Mouse (Mus musculus) activated CD4-positive, CD25-positive, alpha-beta regulatory T cell, adult 4 months (primary cell): ENCODE measurements around the gene Abcc4. TPM values are rescaled to one million over a fixed set of nuclear protein-coding genes. Genes with fewer than 3 reads are reported as not detected.
"Not testable (repeated sequence)": the region's sequence is repeated elsewhere in the genome, so short reads cannot be mapped to it uniquely, and the experiment has no call there.

Source experiments
- ATAC-seq: one replicate; pipeline ENCODE4 v1.8.0; 2017
- polyA plus RNA-seq, 2 experiments: library from polyadenylated mRNA; unstranded; fragments of 100-300 nt; shearing (Covaris generic); gene quantifications; one replicate each; pipeline ENCODE4 v1.2.1; 2017

Abcc4 gene
- polyA plus RNA-seq, 2 experiments from 2014 or later = 8.8 to 9.8 TPM

GRCm38 (mm10) chr14:118676308-118676994 lies 29.6 kb downstream of the Abcc4 start:
- ATAC-seq = no peak

DNA sequence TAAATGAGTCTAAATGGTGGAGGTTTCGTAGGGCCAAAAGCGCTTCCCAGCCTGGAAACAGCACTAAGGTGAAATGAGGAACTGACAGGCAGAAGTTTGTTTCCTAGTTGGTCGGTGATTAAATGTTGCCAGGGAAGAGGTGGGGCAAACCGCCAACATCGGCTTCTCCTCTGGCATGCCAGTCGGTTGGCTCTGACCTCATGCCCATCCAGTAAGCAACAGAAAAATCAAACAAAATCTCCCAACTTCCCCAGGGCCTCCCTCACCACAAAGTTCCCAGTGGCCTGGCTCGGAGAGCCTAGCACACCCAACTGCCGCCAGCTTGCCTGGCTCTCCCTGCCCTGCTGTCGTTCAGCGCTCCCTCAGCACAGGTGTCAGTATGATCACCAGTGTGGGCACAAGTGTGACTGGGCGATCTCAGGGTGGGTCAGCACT lies 31.3 kb downstream of the Abcc4 start:
- no peak for ATAC-seq

DNA sequence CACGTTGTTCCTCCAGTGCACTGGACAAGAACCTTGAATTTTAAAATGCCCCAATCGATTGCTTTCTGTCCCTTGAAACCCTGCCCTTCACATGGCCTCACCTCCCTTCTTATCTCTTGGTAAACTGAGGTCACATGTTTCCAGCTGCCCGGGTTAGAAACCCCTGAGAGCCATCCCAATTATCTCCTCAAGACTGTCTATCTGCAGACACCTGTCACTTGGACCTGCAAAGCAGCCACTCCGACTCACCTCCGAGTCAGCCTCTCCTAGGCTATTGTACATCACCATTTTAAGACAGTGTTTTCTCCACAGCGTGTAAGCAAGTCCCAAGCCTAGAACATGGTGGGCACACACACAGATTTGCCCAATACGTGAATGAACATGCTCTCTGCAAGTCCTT lies 31.8 kb downstream of the Abcc4 start:
- ATAC-seq = no peak

DNA sequence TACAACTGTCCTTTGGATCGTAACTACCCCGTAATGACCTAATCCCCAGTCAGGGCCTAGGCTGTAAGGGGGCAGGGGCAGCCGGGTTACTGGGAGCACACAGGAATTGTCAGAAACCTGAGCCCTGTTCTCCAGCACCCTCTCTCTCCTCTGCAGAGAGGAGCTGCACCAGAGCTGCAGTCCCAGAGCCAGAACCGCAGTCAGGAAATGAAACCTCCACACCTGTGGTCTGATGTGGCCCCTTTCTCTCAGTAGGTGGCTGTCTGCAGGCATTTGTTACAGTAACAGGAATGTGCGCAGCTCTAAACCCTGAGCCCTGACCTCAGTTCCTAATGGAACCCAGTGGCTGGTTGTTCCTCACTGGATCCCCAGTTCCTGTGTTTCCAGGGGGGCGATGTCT lies 32.5 kb downstream of the Abcc4 start:
- ATAC-seq = peak; percentile 76

DNA sequence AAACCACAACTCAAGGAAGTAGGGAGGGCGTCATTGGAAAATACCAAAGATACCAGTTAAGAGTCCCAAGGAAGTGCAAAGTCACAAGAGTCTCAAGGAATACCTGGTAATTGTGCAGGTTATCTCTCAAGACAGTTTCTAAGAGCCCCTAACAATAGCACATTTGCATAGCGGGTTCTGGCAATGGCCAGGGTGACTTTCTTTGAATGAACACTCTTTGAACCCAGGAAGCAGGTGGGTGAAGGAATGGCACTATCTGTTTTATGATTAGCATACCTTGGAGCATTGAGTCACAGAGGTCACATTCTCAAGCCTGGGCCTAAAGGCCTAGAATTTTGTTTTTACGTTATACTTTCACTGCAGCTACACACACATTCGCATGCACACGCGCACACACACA lies 33.1 kb downstream of the Abcc4 start:
- ATAC-seq = not testable (repeated sequence)

GRCm38 (mm10) chr14:118667499-118667898 lies 38.5 kb downstream of the Abcc4 start:
- no peak for ATAC-seq

- no peak for ATAC-seq
Observed at GRCm38 (mm10) chr14:118664661-118665060, 41.4 kb downstream of the Abcc4 start.

DNA sequence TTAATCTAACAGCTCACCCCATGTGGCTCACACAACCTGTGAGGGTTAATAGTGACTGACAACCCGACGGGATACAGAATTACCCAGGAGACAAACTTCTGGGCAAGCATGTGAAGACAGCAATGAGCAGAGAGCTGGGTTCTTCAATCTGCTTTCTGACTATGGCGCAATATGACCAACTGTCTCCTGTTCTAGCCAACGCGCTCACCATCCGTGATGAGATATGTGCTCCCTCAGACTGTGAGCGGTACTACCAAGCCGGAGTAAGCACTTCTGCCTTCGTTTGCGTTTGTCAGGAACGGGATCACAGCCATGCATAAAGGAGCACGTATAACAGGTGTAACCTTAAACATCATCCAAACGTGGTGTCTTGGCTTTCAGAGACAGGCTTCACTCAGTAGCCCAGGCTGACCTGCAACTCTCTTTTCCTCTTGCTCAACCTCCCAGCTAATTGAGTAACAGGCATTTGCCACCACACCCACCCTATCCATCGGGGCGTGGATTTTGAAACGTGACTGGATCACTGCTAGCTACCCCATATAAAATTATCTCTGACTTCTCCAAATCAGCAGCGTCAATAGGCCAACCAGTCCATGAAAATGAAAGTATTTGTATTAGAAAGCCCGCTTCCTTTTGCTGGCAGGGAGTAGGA lies 43.3 kb downstream of the Abcc4 start:
- no peak for ATAC-seq

- no peak for ATAC-seq
Observed at GRCm38 (mm10) chr14:118662124-118662523, 43.9 kb downstream of the Abcc4 start.

DNA sequence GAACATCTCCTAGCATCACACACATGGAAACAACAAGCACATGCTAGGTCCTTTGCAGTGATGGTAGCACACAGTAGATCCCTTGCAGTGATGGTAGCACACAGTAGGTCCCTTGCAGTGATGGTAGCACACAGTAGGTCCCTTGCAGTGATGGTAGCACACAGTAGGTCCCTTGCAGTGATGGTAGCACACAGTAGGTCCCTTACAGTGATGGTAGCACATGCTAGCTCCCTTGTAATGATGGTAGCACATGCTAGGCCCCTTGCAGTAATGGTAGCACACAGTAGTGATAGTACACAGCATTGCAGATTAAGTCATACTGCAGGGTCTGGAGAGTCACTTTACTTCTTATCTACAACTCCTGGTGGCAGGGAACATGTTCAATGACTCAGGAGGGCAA lies 46.8 kb downstream of the Abcc4 start:
- ATAC-seq = no peak

DNA sequence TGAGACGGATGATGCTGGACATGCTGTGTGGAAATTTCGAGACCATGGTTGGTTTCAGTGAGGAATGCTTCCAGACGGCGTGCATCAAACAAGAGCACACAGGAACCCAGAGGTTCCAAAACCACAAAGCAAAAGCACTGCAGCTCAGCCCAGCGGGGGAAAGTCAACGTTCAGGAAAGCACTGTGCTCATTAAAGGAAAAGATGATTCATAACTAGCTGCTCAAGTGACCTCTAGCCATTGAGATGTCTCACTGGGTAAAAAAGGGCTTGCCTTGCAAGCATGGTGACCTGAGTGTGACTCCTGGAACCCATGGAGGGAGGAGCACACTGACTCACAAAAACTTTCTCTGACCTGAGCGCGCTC lies 47.7 kb downstream of the Abcc4 start:
- ATAC-seq = peak; percentile 67

GRCm38 (mm10) chr14:118657673-118658327 lies 48.2 kb downstream of the Abcc4 start:
- peak; percentile 51 for ATAC-seq

GRCm38 (mm10) chr14:118657206-118657605 lies 48.8 kb downstream of the Abcc4 start:
- ATAC-seq = no peak

GRCm38 (mm10) chr14:118656036-118656435 lies 50.0 kb downstream of the Abcc4 start:
- ATAC-seq = no peak

- ATAC-seq = no peak
Observed at GRCm38 (mm10) chr14:118654903-118655302, 51.1 kb downstream of the Abcc4 start.

DNA sequence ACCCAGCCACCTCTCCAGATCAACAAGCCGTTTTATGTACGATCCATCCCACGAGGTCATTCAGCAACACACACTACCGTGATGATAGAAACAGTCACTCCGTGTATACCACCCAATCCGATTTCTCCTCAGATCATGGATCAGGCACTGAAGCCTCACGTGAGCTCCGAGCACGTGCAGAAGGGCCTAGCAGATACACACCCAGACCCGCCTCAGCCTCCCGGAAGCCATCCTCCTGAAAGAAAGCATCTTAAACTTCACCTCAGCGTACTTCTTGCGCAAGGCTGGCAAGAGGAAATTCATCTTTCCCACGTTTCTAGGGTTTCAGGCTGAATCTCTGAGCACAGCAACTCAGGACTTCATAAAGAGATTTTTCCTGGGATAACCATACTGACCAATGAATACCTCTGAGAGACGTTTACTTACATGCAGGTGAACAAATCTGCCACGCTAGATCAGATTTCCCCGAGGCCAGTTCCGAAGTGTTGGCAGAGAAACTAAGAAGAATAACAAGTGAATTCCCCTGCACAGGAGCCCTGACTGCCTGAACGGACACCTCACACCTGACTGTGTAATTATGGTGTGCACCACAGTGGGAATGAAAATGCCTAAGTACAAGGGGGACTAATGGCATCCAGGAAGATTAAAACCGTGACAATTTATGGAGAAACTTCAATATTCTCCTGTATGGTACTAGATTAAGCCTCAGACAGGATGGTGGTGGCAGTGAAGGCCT lies 54.1 kb downstream of the Abcc4 start:
- no peak for ATAC-seq

DNA sequence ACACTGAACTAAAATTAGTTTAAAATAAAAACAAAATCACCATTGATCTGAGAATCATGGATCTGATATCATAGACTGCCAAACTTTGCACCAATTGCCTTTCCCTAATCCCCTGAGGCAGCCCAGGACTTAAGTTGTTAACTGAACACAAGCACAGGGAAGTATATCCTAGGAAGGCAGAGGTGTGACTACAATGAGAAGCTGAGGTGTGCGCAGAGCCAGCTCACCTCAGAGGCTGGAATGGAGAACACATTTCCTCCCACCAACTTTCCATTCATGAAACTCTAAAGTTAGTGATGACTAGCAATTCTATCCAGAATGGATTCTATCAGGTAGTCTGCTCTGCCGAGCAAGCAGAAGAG lies 56.1 kb downstream of the Abcc4 start:
- no peak for ATAC-seq

DNA sequence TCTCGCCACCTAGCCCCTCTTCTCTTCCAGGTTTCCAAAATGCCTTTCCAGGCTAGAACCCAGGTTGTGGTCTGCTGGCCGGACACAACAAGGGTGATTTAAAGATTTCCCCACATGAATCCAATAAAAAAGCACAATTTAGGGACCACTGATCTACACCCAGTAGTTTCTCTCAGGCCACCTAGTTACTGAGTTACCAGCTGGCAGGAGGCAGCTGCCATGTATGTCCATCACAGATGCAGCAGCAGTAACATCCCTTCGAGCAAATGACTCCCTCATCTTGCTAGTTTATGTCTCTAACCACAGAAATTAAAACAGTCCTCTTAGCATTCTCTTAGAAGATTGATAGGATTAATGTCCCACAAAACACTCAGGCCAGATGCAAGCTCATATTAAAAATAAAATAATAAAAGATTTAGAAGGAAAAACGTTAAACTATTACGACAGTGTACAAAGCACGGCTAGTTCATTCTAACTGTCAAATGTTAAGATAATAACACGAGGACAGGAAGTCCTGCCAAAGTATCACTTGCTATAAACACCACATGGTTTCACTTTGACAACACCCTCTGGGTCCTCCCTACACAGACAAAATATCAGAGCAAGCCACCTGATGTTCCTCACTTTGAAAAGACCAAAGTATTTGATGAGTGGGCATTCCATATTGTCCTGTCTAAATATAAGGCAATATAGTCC lies 56.7 kb downstream of the Abcc4 start:
- ATAC-seq = peak; percentile 96

DNA sequence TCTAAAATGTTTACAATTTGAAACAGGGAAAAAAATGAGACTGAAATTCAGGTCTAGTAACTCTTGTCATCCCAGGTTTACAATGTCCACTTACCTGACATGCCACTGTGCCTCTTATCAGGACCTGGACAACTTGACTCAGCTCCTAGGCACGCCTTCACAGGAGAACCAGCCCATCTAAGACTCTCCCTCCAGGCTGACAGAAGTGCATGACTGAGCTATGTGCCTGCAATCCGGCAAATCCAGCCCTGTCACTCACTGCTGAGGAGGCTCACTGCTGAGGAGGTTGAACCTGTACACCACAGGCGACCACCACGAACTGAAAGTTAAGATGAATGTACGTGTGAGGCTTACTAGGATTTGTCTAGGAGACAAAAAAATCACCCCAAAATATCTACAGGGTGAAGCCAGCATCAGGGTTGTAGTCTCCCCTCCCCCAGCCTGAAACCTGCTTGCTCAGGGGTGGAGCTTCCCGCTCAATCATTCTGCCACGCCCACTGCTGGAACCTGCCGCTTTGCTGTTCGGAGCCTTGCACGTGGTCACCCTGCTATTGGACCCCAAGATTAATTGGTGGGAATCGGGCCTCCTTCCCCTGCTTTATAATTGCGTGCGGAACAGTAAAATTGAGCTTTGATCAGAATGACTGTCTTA lies 63.0 kb downstream of the Abcc4 start:
- not testable (repeated sequence) for ATAC-seq

GRCm38 (mm10) chr14:118642140-118642539 lies 63.9 kb downstream of the Abcc4 start:
- no peak for ATAC-seq

DNA sequence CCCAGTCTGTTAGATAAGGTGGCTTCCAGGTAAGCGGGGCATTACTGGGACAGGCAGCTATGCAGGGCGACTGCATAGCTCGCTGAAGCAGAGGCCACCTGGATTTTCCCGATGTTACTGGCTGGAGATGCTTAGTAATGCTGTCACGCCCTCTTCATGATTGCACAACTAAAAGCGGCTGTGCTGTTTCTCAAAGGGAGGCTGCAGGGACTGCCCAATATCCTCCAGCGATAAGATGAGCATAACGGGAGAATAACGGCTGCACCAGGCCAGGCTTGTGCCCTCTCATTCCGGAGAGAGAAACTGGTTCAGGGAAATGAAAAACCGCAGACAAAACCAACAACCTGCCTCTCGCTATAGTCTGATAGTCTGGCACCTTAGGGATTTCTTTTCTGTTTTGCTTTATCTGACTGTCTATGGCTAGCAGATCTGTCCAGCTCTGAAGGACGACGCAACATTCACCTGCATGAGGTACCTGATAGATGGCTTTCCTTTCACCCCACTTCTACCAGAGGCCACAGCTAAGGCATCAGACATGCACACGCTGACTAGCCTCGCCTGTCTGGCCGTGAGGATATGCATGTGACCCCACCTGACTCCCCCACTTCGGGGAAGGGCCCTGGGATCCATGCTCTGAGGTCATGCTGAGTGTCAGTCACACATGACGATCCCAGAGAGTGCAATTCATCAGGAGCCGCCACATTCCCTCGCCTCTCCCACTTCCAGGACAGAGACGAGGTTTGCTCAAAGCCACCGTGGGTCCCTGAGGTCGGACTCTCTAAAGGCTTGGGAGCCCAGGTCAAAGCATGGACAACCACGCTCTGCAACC lies 67.4 kb downstream of the Abcc4 start:
- no peak for ATAC-seq
